Mouse (Mus musculus): ENCODE data around the gene Dynlrb1.

DNA sequence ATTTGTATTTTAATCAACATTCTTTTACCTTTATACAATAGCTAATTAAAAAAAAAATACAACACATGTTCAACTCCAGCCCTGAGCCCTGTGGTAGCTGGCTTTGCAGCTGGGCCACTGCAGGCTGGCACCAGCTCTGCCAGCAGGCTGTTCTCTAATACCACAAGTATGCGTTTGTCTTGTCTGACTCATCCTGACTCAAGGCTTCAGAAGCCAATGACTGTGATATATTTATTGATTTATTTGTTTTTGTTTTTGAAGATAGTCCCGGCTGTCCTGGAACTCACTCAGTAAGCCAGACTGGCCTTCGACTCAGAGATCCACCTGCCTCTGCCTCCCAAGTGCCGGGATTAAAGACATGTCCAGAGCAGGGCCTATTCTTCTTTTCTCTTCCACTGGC, 57.6 kb downstream of the Dynlrb1 start:
- TF ChIP-seq CTCF (IDR thresholded peaks at IDR 0.05; ENCODE audit: extremely low read depth, insufficient read depth, low read length), result 0 out of 2 replicates have a peak, but pooled peaks have one; percentile 9
- TF ChIP-seq POLR2A (IDR thresholded peaks at IDR 0.05; ENCODE audit: extremely low read depth, insufficient read depth, low read length), result no peak

Data from cortical plate, adult 2 months (tissue).